Mouse (Mus musculus) heart, adult 2 months (tissue): ENCODE measurements around the gene Actl10. TPM values are rescaled to one million over a fixed set of nuclear protein-coding genes. Genes with fewer than 3 reads are reported as not detected.

Experiments used
- DNase-seq, 2 experiments: peaks; one replicate each; pipeline ENCODE4 v3.0.0; 2021
- H3K27ac ChIP-seq: fragments of 200-600 bp; 2 replicates; pipeline ENCODE4 v1.8.1; 2022
- H3K27me3 ChIP-seq: fragments of 200-500 bp; 2 replicates; pipeline ENCODE4 v1.6.1; 2012; ENCODE audit warnings: mild to moderate bottlenecking, low read length, inconsistent platforms, mixed read lengths; ENCODE audit not compliant: control insufficient read depth, insufficient read depth
- H3K36me3 ChIP-seq: fragments of 200-500 bp; 2 replicates; pipeline ENCODE4 v1.6.1; 2012; ENCODE audit warnings: low read length, inconsistent platforms; ENCODE audit not compliant: control insufficient read depth, insufficient read depth
- H3K4me1 ChIP-seq: fragments of 200-500 bp; 2 replicates; pipeline ENCODE4 v1.6.1; 2011; ENCODE audit warnings: low read length; ENCODE audit not compliant: control insufficient read depth, insufficient read depth
- H3K4me3 ChIP-seq: fragments of 200-600 bp; 2 replicates; pipeline ENCODE4 v1.8.1; 2022
- H3K79me2 ChIP-seq: fragments of 200-500 bp; replicated peaks from 2 replicates; pipeline ENCODE4 v1.6.1; 2012; ENCODE audit warnings: mild to moderate bottlenecking, inconsistent platforms, low read length, moderate library complexity, mixed read lengths; ENCODE audit not compliant: control insufficient read depth, insufficient read depth
- H3K9ac ChIP-seq: fragments of 200-500 bp; 2 replicates; pipeline ENCODE4 v1.6.1; 2012; ENCODE audit warnings: low read depth, mild to moderate bottlenecking, control low read depth, inconsistent platforms, low read length, mixed read lengths
- CTCF ChIP-seq: fragments of 200-600 bp; IDR thresholded peaks from 2 replicates; pipeline ENCODE4 v1.8.1; 2022; ENCODE audit warnings: antibody characterized with exemption, mild to moderate bottlenecking, moderate library complexity
- EP300 ChIP-seq: fragments of 200-500 bp; IDR thresholded peaks from 2 replicates; pipeline ENCODE4 v1.6.1; 2011; ENCODE audit warnings: low read depth, low read length, control low read depth; ENCODE audit not compliant: insufficient read depth
- POLR2A ChIP-seq: fragments of 200-500 bp; IDR thresholded peaks from 2 replicates; pipeline ENCODE4 v1.6.1; 2011; ENCODE audit warnings: mild to moderate bottlenecking, low read depth, low read length, control low read depth; ENCODE audit not compliant: insufficient read depth
- WGBS: fragments of 180-500 bp; shearing (Covaris S2); methylation state at CpG from one replicate; pipeline ENCODE4 v1.1.7; 2018; 5-methylcytosine and 5-hydroxymethylcytosine counted together
- intact Hi-C: fragments of 180-260 bp; cut with DNase I; formaldehyde crosslinking; loops from one replicate; pipeline ENCODE4 v1.15.1; 2025
- polyA plus RNA-seq: library from polyadenylated mRNA; depleted of rRNA; stranded (reverse); fragments of >200 nt; gene quantifications from 2 replicates; pipeline ENCODE4 v1.2.3, GENCODE M21; 2012
- total RNA-seq, 2 experiments: library from RNA; stranded (reverse); gene quantifications; 2 replicates each; pipeline ENCODE4 v1.2.3; 2021

Actl10 gene
- total and polyA plus RNA-seq, 3 experiments = not detected

GRCm38 (mm10) chr2:154565562-154565961, 14.0 kb downstream of the Actl10 start:
- H3K9ac ChIP-seq = no peak overlapping the region
- intact Hi-C loops = no loop called here
- no peak overlapping the region for H3K27ac ChIP-seq
- no peaks in the 10 kb centered on the region for H3K27me3 ChIP-seq
- no peaks in the 10 kb centered on the region for H3K79me2 ChIP-seq
- no peaks in the 10 kb centered on the region for H3K36me3 ChIP-seq
- no peak for TF ChIP-seq POLR2A
- TF ChIP-seq CTCF = no peak
- TF ChIP-seq EP300 = no peak
- H3K4me3 ChIP-seq = no peak overlapping the region
- no peaks in the 10 kb centered on the region for H3K4me1 ChIP-seq
- no peak for DNase-seq
- WGBS = 92% methylated on average over 3 of the region's 3 CpGs

- Histone ChIP-seq H3K27ac (no peak overlapping the region), H3K27me3 (no peaks in the 10 kb centered on the region), H3K79me2 (no peaks in the 10 kb centered on the region), H3K4me3 (no peak overlapping the region), H3K9ac (no peak overlapping the region), H3K4me1 (no peaks in the 10 kb centered on the region), H3K36me3 (no peaks in the 10 kb centered on the region)
- WGBS = 79% methylated on average over 8 of the region's 8 CpGs
- no peak for DNase-seq
- TF ChIP-seq EP300 = no peak
- TF ChIP-seq CTCF = no peak
- TF ChIP-seq POLR2A = no peak
- intact Hi-C loops = no loop called here
These were observed 15.1 kb downstream of the Actl10 start for GRCm38 (mm10) chr2:154566641-154567040.

- no peak overlapping the region for H3K27ac ChIP-seq
- H3K79me2 ChIP-seq = no peaks in the 10 kb centered on the region
- intact Hi-C loops = no loop called here
- H3K27me3 ChIP-seq = no peaks in the 10 kb centered on the region
- 49% methylated on average over 2 of the region's 2 CpGs for WGBS
- DNase-seq = no peak
- TF ChIP-seq POLR2A (no peak), EP300 (no peak), CTCF (no peak)
- no peaks in the 10 kb centered on the region for H3K36me3 ChIP-seq
- H3K9ac ChIP-seq = no peak overlapping the region
- H3K4me1 ChIP-seq = no peaks in the 10 kb centered on the region
- H3K4me3 ChIP-seq = no peak overlapping the region
These were observed 16.2 kb downstream of the Actl10 start for GRCm38 (mm10) chr2:154567766-154568165.

GRCm38 (mm10) chr2:154568329-154569070, 16.9 kb downstream of the Actl10 start:
- H3K9ac ChIP-seq = no peak overlapping the region; the same call in 1 of the 2 replicates
- no peaks in the 10 kb centered on the region for H3K36me3 ChIP-seq
- peak overlapping the region; percentile 60 for H3K4me3 ChIP-seq
- H3K79me2 ChIP-seq = no peaks in the 10 kb centered on the region
- intact Hi-C loops = no loop called here
- H3K4me1 ChIP-seq = no peaks in the 10 kb centered on the region
- TF ChIP-seq POLR2A (no peak), CTCF (no peak), EP300 (no peak)
- 36% methylated on average over 10 of the region's 10 CpGs for WGBS
- no peak for DNase-seq
- H3K27me3 ChIP-seq = no peaks in the 10 kb centered on the region
- no peak overlapping the region for H3K27ac ChIP-seq

- no peak for TF ChIP-seq EP300
- TF ChIP-seq CTCF = no peak
- TF ChIP-seq POLR2A = no peak
- DNase-seq = peak; percentile 69 to 73
These were observed 17.6 kb downstream of the Actl10 start for GRCm38 (mm10) chr2:154569071-154569748.

GRCm38 (mm10) chr2:154569836-154570286, 18.3 kb downstream of the Actl10 start, which contains the start of gene E2f1:
TSS of gene E2f1 (minus strand) at chr2:154569892.
- 0% methylated on average over 38 of the region's 44 CpGs for WGBS
- intact Hi-C loops = loop anchor here (2.0 kb wide), 1 partner anchor 33 kb away; the partner anchor contains the start of gene Pxmp4
- Histone ChIP-seq H3K27me3 (no peaks in the 10 kb centered on the region), H3K36me3 (no peaks in the 10 kb centered on the region), H3K4me1 (no peaks in the 10 kb centered on the region), H3K4me3 (peak within 1 kb of the TSS; percentile 65), H3K79me2 (no peaks in the 10 kb centered on the region), H3K27ac (peak within 1 kb of the TSS; percentile 31), H3K9ac (peak within 1 kb of the TSS; percentile 27)
- TF ChIP-seq EP300 (no peak), CTCF (peak; percentile 42), POLR2A (no peak)
- DNase-seq = peak; percentile 94 to 96

More at GRCm38 (mm10) chr2:154569071-154569748, 17.6 kb downstream of the Actl10 start:
- Histone ChIP-seq H3K27me3 (no peaks in the 10 kb centered on the region), H3K36me3 (no peaks in the 10 kb centered on the region), H3K79me2 (no peaks in the 10 kb centered on the region), H3K4me3 (peak overlapping the region; percentile 60), H3K27ac (no peak overlapping the region), H3K9ac (peak overlapping the region; percentile 27), H3K4me1 (no peaks in the 10 kb centered on the region)
- WGBS = 2% methylated on average over 61 of the region's 70 CpGs
- intact Hi-C loops = no loop called here
